Mouse (Mus musculus) c-Kit-positive CD71-negative TER-119-negative erythroid progenitor cells, embryonic 14.5 days (primary cell): Measurements from ENCODE around the gene Gpn2.

ENCODE experiments used
- DNase-seq: peaks from one replicate; pipeline ENCODE4 v3.0.0-alpha.2; 2013; ENCODE audit warnings: low read depth

The Gpn2 gene

DNA sequence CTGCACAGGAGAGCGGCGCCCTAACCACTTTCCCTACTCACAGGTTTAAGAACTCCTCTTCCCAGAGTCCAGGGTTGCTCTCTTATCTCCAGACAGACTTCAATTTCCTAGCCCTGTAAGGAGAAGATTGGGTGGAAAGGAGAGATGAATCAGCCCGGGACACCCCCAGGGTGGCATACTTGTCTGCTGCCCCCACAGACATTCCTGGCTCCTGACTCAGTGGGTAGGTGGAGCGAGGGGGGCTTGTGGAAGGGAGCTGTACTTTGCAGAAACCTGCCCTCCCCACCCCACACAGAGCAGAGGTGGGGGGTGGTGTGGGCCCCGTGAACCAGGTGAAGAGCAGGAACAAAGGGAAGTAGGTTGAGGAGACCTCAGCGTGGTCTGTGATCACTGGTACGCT, 11.4 kb downstream of the Gpn2 start:
- no peak for DNase-seq

DNA sequence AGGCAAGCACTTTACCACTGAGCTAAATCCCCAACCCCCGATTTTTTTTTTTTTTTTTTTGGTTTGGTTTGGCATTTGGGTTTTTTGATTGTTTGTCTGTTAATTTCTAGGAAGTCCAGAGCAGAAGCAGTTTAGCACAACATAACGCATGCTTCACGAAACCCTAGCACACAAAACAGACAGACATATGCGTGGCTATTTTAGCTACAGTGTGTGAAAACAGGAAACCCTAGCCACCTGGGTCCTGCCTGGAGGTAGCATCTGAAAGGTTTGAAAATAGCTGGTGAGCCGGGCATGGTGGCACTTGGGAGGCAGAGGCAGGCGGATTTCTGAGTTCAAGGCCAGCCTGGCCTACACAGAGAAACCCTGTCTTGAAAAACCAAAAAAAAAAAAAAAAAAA, 11.9 kb downstream of the Gpn2 start:
- DNase-seq = no peak

DNA sequence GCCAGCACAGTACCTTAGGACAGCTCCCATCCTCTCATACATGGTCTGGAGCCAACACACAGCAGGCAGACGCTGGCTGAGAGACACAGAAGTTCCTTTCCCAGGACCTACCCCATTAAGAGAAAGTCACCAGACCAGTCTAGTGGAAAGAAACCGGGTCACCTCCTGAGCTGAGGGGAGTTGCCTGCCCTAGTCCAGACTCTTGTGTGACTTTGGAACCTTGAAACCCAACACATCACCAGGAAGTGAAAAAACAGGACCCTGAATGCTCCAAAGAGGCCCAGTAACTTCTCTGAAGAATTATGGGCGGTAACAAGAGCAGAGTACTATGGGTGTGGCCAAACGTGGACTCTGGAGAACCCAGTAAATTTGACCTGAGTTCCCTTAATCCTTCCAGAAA, 14.5 kb downstream of the Gpn2 start:
- DNase-seq = no peak

DNA sequence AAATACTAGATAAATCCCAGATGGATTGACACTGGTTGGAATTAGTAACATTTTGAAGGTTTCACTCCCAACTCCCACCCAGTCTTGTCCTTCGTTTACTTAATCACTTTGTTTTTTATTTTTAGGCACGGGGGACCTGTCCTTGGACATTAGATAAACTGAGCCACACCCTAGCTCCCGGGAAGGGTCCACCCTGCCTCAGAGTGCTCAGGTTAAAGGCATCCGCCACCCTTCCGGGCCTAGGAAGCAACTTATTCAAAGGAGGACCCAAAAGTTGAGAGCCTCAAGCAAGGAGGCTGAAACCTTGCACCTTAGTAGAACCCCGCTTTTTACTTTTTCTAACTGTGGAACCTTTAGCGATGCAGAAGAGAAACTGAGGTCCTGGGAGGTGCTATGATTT, 15.0 kb downstream of the Gpn2 start:
- no peak for DNase-seq

DNA sequence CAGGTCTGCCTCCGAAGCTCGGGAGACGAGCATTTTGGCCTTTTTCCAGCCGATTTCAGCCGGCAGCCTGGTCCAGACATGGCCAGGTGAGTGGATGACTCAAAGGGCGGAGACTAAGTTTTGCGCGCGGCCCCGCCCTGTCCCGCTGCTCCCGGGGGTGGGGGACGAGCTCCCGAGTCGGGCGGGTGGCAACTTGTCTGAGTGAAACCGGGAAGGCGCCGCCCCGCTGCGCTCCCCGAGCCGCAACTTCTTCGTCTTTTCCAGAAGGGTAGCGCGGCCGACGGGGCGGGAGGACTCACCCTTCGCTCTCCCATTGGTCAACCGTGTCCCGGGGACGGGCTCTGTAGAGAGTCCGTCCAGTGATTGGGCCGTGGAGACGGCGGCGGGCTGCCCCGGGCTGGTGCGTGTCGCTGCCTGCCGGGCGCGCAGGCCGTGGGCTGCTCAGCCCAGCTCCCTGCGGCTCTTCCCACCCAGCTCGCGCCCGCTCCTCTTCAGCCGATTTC, 15.5 kb downstream of the Gpn2 start:
- DNase-seq = peak; percentile 75

DNA sequence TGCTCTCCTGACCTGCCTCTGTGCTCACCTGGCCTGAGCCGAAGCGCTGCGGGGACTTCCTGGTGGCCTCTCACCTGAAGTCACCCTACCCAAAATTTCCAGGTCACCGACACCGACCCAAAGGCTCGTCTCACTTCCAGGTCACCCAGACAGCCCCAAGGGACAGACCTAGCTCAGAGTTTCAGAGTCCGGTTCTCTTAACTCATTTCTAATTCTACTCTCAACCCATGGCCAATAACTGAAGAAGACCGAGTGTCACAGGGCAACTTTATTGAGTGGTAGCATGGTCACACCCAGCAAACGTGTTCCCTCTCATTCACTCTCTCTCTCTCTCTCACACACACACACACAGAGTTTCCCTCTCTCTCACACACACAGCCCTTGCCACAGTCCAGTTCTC, 16.1 kb downstream of the Gpn2 start:
- no peak for DNase-seq

DNA sequence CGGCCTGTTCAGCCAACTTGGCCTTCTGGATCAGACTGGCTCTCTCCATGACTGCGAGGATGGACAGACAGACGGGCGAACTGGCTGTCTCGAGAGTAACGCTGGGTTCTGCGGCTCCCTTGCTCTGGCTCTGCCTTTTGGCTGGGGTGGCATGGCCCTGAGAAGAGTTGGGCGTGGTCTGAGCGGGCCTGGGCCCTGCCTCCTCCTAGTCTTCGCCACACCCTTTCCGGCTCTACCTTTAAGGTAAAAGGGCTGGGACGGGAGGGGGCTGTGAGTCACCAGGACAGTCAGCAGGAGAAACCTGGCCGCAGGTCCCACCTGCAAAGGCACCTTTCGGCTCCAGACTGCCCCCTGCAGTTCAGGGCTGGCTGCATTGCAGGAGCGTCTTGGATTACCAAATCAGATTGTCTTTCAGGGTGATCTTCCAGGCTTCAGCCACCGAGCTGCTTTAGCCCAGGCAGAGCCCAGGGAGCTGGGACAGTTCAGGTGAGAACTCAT, 17.6 kb downstream of the Gpn2 start, which contains the start of gene Sfn:
Gene Sfn (minus strand): TSS at position 448 of the 498 bp plus-strand sequence.
- DNase-seq = no peak

DNA sequence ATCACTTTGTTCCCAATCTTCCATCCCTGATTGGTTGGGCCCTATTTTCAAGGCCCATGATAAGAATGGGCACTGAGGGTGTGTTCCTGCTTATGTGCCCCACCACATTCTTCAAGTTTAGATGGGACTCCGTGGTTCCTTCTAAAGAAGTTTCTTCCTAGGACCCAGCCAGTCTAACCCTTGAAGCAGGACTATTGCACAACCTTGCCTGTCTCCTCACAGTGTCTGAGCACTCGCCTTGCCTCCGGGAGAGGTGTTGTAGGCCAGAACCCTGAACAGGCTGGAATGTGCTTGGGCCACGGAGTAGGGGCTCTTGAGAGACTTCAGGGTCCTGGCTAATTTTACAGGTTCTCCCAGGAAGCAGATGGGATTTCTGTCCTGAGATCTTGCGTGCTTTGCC, 18.9 kb downstream of the Gpn2 start:
- DNase-seq = no peak

DNA sequence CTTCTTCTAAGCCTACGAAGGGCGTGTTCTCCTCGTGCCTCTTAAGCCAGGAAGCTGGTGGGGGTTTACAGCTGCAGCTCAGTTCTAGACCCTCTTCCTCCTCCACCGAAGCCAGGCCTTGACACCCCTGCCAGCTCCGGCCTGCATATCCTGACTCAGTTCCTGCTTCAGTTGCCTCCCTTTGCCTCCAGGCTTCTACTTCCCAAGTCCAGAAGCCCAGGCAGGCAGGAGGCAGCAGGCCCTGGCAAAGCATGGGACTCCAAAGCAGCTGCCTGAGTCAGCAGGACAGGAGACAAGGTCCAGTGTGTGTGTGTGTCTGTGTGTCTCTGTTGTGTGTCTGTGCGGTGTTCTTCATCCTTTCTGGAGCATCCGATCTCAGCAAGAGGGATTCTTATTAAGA, 20.0 kb downstream of the Gpn2 start:
- no peak for DNase-seq

DNA sequence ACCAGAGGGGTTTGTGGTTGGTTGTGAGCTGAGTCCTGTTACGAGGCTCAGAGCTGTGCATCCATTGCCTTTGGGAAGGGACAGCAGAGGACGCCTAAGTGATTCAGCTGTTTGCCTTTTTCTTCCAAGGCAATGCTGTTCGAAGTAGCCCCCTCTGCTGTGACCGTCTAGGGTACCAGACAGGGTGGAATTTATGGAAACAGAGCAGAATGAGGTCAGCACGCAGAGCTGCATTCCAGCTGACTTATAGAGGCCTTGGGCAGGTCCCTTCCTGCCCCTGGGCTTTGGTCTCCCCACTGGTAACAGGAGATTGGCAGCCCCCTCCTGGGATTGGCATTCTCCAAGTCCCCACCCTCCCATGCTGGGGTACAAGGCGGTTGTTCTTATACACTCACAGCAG, 20.7 kb downstream of the Gpn2 start:
- DNase-seq = no peak

DNA sequence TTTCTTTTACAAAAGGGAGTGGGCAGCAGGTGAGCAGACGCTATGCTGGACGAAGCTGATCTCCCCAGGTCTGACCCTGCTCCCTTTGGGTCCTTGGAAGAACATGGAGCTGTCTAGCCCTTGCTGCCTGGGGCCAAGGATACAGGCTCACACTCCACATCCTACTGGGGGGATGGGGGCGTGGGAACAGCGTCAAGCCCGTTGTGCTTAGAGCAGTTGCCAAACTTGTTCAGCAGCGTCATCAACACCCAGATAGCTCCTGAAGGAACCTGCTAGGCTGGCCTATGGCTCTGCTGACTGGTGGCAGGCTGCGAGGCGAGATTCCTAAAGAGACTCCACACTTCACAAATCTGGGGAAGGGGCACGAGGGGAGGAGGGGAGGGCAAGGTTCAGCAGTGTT, 21.2 kb downstream of the Gpn2 start:
- no peak for DNase-seq

DNA sequence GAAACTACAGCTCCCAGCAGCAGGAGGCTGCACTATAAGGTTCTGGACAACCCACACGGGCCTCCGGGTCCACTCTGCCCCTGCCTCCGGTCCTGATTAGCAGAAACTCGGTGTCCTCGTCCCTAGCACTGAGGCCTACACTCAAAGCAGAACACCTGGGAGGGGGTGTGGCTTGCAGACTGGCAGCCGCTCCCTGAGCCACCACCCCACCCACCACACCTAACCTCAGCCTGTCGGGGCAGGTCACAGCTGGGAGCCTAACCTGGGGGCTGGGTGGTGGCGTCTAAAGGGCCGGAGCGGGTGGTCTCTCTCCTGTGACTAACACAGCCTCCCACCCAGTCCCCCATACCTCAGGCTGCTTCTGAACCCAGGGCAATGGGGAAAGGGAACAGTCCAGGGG, 23.1 kb downstream of the Gpn2 start:
- no peak for DNase-seq

DNA sequence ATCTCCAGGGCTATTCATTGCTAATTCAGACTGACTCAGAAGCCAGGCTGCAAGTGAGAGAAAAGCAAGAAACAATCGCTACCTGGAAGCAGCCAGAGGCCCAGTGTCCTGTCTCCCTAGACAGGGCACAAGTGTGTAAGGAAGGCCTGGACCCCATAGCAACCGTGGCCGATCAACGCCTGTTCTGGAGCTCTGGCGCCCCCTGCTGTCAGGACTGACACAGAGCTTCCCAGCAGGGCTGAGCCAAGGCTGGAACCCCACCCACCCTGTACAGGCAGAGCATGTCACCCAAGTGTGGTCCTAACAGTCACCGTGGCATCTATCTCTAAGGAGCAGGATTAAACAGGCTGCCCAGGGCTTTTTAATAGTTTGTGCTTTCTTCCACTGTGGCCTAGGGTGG, 25.6 kb downstream of the Gpn2 start:
- peak; percentile 72 for DNase-seq

DNA sequence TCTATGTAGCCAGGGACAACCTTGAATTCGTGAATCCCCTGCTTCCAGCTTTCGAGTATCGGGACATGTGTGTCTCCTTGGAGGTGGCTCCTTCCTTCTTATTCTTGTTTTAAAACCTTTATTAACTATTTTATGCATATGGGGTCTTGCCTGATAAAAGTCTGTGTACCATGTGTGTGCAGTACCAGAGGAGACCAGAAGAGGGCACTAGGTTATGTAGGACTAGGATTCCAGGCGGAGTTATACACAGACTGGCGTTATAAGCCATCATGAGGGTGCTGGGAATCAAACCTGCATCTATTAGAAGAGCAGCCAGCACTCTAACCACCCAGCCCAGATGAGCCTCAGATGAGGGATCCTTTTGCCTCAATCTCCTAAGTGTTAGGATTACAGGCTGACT, 27.7 kb downstream of the Gpn2 start:
- DNase-seq = no peak

DNA sequence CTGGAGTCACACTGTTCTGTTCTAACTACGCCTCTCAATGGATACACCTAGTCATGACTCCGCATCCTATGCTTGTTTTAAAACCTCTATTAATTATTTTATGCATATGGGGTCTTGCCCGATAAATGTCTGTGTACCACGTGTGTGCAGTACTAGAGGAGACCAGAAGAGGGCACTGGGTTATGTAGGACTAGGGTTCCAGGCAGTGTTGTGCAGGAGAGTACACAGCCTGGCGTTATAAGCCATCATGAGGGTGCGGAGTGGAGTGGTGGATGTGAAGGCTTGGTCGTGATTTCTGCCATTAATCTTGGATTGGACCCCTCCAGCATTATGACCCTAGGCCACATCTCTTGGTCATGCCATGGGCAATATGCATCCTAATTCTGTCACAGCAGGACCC, 28.3 kb downstream of the Gpn2 start:
- no peak for DNase-seq

DNA sequence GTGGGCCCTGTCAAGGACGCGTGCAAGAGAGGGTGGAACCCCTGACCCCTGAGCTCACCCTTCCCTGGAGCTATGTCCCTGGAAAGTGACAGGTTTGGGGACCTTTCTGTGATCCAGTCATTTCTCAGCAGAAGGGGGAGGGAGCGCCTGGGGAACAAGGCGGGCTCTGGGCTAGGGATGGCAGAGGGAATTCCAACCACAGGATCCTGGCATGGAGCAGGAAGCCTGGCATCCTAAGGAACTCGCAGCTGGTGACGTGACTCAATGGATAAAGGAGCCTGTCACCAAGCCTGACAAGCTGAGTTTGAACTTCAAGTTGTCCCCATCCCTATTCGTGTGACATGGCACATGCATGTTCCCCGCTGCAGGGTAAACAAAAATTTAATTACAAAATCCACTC, 28.9 kb downstream of the Gpn2 start:
- no peak for DNase-seq

DNA sequence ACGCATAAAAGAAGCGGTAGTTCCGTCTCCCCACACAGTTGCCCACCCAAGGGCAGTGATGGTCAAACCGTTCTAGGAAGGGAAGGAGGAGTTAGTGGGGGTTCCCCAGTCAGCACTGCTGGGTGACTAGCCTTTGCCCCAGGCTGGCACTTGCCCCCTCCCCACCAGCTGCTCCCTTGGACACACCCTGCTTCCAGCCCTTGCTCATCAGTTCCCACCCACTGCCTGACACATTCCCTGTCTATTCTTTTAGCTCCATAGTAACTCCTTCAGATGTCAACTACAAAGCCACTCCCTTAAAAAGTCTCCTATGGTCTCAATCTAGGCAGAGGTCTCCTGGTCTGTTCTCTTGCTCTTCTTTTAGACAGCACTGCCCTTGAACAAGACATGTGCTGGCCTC, 29.7 kb downstream of the Gpn2 start:
- no peak for DNase-seq

DNA sequence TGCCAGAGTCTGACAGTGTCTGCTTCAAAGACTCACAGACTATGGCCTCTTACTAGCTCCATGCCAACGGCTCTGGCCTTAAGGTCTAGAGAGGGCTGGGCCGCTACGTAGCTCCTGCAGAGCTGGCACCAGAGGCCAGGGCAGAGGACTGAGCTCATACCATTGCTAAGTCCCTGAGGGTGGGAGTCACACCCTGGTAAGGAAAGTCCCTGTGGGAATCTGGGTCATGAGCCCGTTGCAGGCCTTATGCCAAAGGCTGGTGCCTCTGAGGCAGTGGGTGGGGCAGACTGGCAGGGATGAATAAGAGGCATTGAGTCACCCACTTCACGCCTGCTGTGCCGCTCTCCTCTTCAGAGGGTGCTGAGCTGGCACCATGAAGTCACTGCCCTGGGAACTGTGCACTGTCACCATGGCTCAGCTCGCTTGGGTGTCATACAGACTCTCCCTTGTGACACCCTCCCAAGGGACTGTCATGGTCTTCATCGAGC, 30.2 kb downstream of the Gpn2 start:
- no peak for DNase-seq

DNA sequence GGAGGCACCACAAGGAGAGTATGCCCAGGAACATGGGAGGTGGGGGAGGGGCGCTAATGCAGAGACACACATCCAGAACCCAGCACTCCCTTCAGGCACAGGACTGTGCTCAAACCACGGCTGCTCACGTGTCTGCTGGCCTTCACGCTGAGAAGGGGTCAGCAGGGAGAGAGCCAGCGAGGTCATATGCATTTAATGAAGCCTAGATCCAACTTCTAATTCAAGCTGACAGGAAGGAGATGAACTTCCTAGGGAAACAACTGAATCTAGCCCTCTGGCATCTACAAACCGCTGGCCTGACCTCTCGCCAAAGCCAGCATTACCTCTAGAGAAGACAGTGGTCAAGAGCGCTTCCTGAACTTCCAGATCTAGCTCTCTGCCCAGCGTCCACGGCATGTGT, 31.3 kb downstream of the Gpn2 start:
- DNase-seq = no peak

DNA sequence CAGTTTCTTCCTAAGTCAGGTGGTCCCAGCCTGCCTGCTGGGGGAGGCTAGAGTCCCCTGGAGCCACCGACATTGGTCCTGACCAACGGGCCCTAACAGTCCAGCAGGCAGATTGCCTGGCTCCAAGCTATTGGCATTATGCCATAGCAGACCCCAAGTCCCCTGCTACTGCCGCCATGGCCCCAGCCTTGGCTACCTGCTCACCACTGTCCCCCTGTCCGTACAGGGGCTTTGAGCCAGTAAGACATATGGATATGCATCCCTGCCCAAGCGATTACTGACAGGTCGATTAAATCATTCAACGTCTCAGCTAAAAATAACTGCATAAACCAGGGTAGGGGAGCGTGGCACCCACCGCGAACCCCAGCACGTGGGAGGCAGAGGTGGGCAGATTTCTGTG, 33.8 kb downstream of the Gpn2 start:
- no peak for DNase-seq

DNA sequence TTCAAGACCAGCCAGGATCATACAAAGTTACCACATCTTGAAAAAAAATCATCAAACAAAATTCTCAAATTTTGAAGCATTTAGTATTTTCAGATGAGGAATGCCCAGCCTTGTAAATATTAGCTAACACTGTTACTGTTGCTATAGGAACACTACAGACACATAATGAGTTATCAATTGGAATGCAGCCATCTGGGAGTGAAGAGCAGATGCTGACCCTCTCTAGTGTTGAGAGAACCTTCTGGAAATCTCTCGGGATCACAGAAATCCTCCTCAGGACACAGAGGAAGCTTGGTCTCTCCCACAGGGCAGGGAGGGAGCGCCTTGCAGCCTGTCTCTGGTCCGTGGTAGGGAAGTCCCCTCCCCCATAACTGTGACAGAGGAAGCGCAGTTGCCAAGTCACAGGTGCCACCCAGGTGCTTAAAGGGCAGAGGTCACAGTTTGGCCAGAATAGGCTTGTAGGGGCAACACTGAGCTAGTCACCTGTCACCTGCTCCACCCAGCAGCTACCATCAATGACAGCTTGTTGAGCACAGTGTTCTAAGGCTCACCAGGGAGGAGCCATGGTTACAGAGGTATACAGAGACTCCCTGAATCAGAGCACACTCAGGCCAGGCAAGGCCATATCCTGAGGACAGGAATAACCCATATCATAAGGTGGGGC, 35.4 kb downstream of the Gpn2 start:
- DNase-seq = no peak

DNA sequence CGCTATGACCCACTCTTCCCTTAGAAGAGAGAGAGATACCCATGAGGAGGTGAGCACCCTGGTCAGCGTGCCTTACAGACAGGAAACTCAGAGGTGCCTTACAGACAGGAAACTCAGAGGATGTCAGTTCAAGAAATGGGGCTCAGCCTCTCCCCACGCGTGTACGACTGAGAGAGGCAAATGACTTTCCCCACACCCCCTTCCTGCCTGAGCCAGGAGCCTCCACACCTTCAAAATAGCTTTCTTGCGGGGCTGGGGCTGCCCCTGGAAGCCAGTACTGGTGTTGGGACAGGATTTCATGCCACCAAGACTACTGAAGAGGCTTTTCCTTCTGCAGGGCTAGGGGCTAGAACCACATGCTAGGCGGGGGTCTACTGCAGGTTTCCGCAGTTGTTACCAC, 36.5 kb downstream of the Gpn2 start:
- DNase-seq = no peak

DNA sequence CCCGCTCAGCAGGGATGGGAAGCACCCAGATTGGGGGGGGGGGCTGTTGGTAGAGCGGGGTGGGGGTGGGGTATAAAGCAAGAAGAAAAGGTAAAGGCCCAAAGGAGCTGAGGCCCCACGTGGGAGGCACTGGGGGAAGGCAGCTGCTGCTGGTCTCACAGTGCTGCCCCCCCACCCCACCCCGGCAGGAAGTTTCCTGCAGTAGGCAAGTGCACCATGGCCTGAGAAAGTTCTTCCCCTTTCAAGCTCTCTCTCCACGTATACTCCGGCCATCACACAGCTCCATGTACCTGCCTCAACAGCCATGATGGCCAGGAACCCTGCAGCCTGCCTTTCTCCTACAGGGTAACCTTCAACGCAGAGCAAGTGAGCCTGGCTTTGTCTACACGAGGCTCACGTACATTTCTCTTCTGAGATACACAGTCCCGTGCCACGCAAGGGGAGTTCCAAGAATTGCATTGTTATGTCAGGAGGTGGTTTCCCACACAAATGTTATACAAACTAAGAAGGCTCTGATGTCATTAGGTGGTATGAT, 38.1 kb downstream of the Gpn2 start:
- no peak for DNase-seq

DNA sequence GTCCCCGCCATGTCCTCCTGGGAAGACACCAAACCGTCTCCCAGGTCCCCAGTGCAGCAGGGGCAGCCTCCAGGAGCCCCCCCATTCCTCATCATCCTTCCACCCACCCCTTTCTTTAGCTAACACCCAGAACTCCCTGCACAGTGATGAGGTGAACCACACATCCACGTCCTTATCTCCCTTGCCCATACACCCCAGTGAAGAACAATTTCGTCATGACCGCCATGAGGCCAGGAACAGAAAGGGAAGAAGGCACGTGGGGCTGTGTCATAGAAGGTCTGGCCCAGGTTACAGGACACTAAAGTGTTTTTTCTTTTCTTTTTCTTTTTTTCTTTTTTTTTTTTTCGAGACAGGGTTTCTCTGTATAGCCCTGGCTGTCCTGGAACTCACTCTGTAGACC, 40.7 kb downstream of the Gpn2 start:
- no peak for DNase-seq
